Mouse (Mus musculus): ENCODE results near the gene Slc38a3. TPM values are rescaled to one million over a fixed set of nuclear protein-coding genes. Genes with fewer than 3 reads are reported as not detected.
A peak's percentile ranks its signal among the peaks of the same experiment; 100 is the strongest.

Gene Slc38a3
- total RNA-seq, 4 experiments from 2014 or later = 37.4 to 49.3 (median 45.9) TPM

- no peak for DNase-seq (ENCODE audit: low spot score in 2 of 2)
These were observed 48.4 kb downstream of the Slc38a3 start for GRCm38 (mm10) chr9:107620954-107621353.

GRCm38 (mm10) chr9:107619546-107619879, 49.8 kb downstream of the Slc38a3 start:
- DNase-seq (ENCODE audit: low spot score in 2 of 2) = no peak

GRCm38 (mm10) chr9:107618778-107619545, 50.4 kb downstream of the Slc38a3 start:
- DNase-seq (ENCODE audit: low spot score in 2 of 2) = no peak

- no peak for DNase-seq (ENCODE audit: low spot score in 2 of 2)
These were observed 51.2 kb downstream of the Slc38a3 start for GRCm38 (mm10) chr9:107618098-107618497.

- no peak for DNase-seq (ENCODE audit: low spot score in 2 of 2)
These were observed 51.9 kb downstream of the Slc38a3 start for GRCm38 (mm10) chr9:107617461-107617860.

GRCm38 (mm10) chr9:107615035-107615434, 54.3 kb downstream of the Slc38a3 start:
- no peak for DNase-seq (ENCODE audit: low spot score in 2 of 2)

- DNase-seq (ENCODE audit: low spot score in 2 of 2) = no peak
These were observed 56.3 kb downstream of the Slc38a3 start for GRCm38 (mm10) chr9:107612945-107613569.

GRCm38 (mm10) chr9:107612191-107612944, 57.0 kb downstream of the Slc38a3 start:
- peak; percentile 95 to 97 for DNase-seq (ENCODE audit: low spot score in 2 of 2)

- no peak for DNase-seq (ENCODE audit: low spot score in 2 of 2)
These were observed 57.7 kb downstream of the Slc38a3 start for GRCm38 (mm10) chr9:107611456-107612190.

GRCm38 (mm10) chr9:107609433-107609830, 59.9 kb downstream of the Slc38a3 start:
- DNase-seq (ENCODE audit: low spot score in 2 of 2) = no peak

- DNase-seq (ENCODE audit: low spot score in 2 of 2) = no peak
These were observed 60.4 kb downstream of the Slc38a3 start, which contains the start of gene Sema3b for GRCm38 (mm10) chr9:107608741-107609432. Gene Sema3b (minus strand): TSS chr9:107609229.

GRCm38 (mm10) chr9:107607653-107608245, 61.6 kb downstream of the Slc38a3 start:
- no peak for DNase-seq (ENCODE audit: low spot score in 2 of 2)

- no peak for DNase-seq (ENCODE audit: low spot score in 2 of 2)
These were observed 62.3 kb downstream of the Slc38a3 start for GRCm38 (mm10) chr9:107607036-107607435.

- DNase-seq (ENCODE audit: low spot score in 2 of 2) = no peak
These were observed 62.7 kb downstream of the Slc38a3 start for GRCm38 (mm10) chr9:107606591-107606990.

- DNase-seq (ENCODE audit: low spot score in 2 of 2) = no peak
These were observed 64.2 kb downstream of the Slc38a3 start for GRCm38 (mm10) chr9:107605041-107605661.

- no peak for DNase-seq (ENCODE audit: low spot score in 2 of 2)
These were observed 66.1 kb downstream of the Slc38a3 start for GRCm38 (mm10) chr9:107603251-107603650.

- DNase-seq (ENCODE audit: low spot score in 2 of 2) = peak; percentile 87 to 88
These were observed 67.2 kb downstream of the Slc38a3 start for GRCm38 (mm10) chr9:107602068-107602648.

- DNase-seq (ENCODE audit: low spot score in 2 of 2) = no peak
These were observed 68.1 kb downstream of the Slc38a3 start for GRCm38 (mm10) chr9:107601275-107601674.

GRCm38 (mm10) chr9:107600745-107601144, 68.6 kb downstream of the Slc38a3 start:
- DNase-seq (ENCODE audit: low spot score in 2 of 2) = no peak
